Comparison of ENCODE assay signal across 20 mouse cellular contexts in genomic region chr13:54277406-54277805, GRCm38 (mm10).
DNase-seq lines count a peak whose midpoint lies in the region; TF ChIP-seq lines count a peak whose summit lies in the region.
"Had no signal": no experiment of that assay in that cellular context is flagged by ENCODE, and none has a peak within 500 bp of the region (broad histone marks: within the 10 kb centered on the region; RNA-seq: fewer than 3 reads in every experiment).

No protein-coding gene starts in this region.

- TF ChIP-seq CTCF in left cerebral cortex, adult 2 months (IDR thresholded peaks at IDR 0.05), result no peak

- H3K27ac ChIP-seq in left cerebral cortex, adult 2 months, result no peak overlapping the region; the same call in 1 of the 2 replicates
- H3K27ac ChIP-seq: embryonic facial prominence, embryonic 10.5 days; forebrain, embryonic 13.5 days; gastrocnemius, adult 2 months; heart, embryonic 13.5 days; hindbrain, embryonic 12.5 days had no signal

- no peak overlapping the region for H3K4me3 ChIP-seq in left cerebral cortex, adult 2 months
- H3K4me3 ChIP-seq: embryonic facial prominence, embryonic 10.5 days; forebrain, embryonic 13.5 days; gastrocnemius, adult 2 months; heart, embryonic 13.5 days; hindbrain, embryonic 12.5 days had no signal

- peak; percentile 38 to 43 for DNase-seq in left cerebral cortex, adult 2 months (ENCODE audit: extremely low spot score in 1 of 2, low spot score in 2 of 2)
- no peak for DNase-seq in left cerebral cortex, postnatal 4 days
- peak; percentile 68 for DNase-seq in right cerebral cortex, adult 2 months (ENCODE audit: low spot score in 2 of 2)
- DNase-seq in right cerebral cortex, postnatal 4 days, result no peak
- peak; percentile 23 to 88 for DNase-seq in left cerebral cortex, postnatal 25 days (ENCODE audit: low spot score in 2 of 2)
- DNase-seq in heart, postnatal 4 days, result no peak
- no peak for DNase-seq in spleen, postnatal 36 days (ENCODE audit: low spot score in 2 of 2)
- DNase-seq: adrenal gland, adult 2 months; adrenal gland, postnatal 25 days; cerebellum, adult 2 months; cerebellum, postnatal 10 days; forebrain, postnatal 0 days; gastrocnemius, adult 2 months; gastrocnemius, postnatal 36 days; heart, adult 11 months; heart, postnatal 36 days had no signal

- intact Hi-C loops in left cerebral cortex, adult 2 months (cut with DNase I), result no loop called here
- intact Hi-C loops in left cerebral cortex, postnatal 4 days (cut with DNase I), result no loop called here
- intact Hi-C loops in left cerebral cortex, postnatal 25 days (cut with DNase I), result no loop called here

Comparison
In these comparisons a context has a peak if more than half of its experiments do, and no peak if none do; other contexts are left out.
1. DNase-seq: peak in left cerebral cortex, adult 2 months (2 of 2), right cerebral cortex, adult 2 months (2 of 2) and left cerebral cortex, postnatal 25 days (2 of 2); none in left cerebral cortex, postnatal 4 days (single experiment), right cerebral cortex, postnatal 4 days (single experiment), heart, postnatal 4 days (single experiment) and spleen, postnatal 36 days (0 of 2).